Mouse (Mus musculus) mouse embryonic stem cell (cell line): ENCODE data around the gene Aanat.

Source experiments
- in situ Hi-C, 2 experiments: fragments of 300-500 bp; cut with MboI; formaldehyde crosslinking; loops; 1 replicate in 1 of 2; 3 replicates in 1 of 2; pipeline ENCODE4 v1.14.3; 2019 to 2020; ENCODE audit warnings: low sequenced_read_pairs in 2 of 2, low pct_unique_long_range_greater_than_20kb in 1 of 2, mixed read lengths in 1 of 2; ENCODE audit not compliant: unreplicated experiment in 1 of 2

Aanat gene

DNA sequence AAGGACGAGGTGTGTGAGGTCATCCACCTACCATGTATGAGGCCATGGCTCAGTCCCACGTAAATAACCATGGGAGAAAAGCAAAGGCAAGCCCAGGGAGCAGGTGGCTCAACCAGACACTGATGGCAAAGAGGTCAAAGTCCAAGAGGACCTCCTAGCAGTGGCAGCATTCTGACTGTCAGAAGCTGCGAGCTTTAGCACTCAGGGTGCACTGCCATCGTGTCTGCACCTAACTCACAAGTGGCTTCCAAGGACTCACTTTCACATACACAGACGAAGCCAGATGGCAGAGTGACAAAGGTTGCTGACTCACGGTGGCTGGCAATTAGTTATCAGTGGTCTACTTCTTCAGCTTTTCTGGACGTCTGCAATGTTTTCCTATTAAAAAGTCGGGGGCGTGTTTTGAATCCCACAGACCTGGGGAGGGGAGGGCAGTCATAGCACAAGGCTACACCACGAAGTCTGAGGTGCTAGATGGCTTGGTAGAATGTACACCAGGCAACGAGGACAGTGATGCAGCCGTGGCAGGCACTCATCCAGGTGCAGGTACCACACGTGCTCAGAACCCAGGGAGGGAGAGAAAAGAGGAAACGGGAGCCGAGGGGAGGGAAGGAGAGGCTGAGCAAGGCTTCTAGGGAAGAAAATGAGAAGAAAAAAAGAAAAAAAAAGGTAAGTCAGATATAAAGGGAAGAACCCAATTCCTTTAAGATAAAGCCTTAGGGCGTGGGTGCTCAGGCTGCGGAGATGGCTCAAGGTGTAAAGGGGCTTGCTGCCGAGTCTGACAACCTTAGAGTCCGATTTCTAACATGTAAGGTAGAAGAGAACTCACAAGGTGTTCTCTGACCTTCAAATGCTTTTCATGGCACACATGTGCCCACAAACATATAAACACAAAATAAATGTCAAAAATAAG lies 14.2 kb upstream of the Aanat start:
- in situ Hi-C loops, result no loop called here

DNA sequence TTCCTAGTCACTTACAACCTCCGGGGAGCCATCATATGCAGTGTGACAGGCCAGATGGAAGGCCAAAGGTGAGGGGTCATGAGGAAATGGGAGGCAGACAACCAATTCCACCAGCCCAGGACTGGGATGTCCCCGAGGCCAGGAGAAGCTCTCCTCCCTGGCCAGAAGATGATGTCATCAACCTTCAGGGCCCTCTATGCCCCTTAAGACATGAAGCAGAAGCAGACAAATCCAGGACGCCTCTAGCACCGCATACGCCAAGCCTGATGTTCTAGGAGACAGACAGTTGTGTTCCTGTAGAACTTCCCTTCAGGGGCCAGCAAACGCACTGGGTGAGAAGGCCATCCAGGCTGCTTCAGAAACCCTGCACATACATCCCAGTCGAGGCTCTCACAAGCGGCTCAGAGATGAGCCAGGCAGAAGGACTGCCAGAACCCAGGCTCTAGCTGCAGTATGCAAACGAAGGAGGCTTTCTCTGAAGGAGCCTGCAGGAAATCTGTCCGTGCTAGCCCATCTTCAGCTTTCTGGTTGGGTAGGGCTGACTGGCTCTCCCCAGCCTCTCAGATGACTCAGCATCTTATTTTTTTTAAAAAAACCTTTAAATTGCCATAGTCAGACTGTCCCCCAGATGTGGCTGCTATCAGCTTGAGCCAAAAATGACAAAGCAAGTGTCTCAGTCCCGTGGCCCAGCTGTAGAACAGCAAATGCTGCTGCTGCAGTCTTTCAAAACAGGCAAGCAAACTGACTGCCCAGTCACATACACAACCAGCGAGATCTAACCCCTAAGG lies 13.3 kb upstream of the Aanat start:
- in situ Hi-C loops, result no loop called here

DNA sequence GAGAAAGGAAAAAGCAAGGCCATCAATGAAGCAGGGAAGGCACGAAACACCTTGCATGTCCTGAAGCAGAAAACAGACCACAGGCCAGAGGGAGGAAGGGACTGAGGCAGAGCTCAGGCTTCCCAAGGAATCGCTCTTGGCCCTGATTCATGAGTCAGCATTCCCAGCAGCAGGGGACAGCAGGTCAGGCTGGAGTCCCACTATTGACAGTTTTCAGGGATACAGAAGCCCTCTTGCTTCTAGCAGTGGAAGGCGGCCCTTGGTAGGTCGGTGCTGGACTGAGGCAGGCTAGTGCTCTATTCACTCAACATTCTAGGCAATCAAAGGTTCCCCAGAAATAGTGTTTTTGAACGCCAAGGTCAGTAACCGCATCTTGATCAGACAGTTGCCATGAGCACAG lies 11.7 kb upstream of the Aanat start:
- in situ Hi-C loops, result no loop called here

DNA sequence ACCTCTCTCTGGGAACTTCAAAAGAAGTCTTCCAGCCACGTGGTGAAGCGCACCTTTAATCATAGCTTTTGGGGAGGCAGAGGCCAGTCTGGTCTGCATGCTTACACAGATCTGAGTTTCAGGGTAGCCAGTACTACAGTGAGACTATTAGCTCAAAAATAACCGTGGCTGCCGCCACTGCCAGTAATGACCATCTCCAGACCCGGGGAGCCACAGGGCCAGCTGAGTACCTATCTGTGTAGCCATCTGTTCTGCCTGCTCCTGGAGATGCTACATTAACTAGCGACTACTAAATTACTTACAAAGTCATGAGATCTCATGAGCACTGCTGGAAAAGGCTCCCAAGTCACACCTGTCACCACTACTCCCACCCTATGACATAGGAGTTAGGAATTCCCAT lies 11.2 kb upstream of the Aanat start:
- in situ Hi-C loops, result no loop called here

DNA sequence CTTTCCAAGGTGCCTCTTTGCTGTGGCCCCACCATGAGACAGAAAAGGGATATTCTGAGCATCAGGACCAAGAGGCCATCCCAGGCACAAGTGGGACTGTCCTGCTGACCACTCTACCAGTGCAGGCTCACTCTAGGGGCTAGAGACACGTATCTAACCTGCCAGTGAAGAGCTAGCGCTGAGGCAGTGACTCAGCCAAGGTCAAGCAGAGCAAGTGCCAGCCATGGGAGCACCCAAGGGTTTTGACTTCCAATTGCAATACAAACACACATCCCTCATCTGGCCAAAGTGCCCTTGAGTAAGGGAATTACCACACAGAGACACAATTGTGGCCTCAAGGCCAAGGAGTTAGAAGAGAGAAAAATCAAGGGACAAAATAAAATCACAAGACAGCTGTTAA lies 10.8 kb upstream of the Aanat start:
- in situ Hi-C loops, result no loop called here

DNA sequence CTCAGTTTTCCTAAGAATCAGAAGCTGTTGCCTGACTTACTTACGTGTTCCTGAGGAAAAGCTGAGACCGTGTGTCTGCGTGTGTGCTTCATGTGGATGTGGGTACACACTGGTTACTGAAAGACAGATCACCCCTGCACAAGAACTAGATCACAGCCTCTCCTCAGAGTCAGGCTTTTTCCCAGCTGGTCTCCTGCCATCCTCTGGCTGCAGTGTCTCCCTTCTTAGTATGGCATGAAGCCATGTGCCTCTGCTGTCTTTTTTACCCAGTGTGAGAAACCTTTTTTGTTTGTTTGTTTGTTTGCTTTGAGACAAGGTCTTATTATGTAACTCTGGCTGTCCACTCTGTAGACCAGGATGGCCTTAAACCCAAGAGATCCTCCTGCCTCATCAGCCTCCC lies 7.0 kb upstream of the Aanat start:
- in situ Hi-C loops, result no loop called here

DNA sequence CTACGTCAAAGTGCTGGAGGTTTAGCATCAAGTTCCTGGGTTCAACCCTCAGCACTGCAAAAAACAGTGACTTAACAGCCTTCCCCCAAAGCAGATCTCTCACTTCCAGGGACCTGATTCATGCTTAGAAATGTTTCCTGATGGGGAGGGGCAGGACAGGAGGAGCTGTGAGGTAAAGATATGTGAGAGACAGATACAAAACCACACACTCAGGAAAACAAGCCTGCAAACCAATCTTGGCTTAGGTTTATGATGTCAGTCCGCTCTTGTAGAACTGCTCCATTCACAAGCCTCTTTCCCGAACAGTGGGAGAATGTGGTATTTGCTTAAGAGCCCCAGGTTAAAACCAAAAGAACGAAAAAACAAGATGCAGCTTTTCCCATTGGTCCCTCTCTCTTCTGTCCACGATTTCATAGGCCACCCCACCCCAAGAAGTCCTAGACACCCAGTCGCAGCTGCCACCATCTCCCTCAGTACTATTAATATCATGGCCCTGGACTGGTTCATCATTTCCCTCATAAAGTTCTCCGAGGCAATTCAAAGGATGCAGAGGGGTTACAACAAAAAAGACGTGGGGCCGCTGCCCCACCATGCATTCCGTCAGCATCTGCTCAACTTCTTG lies 6.1 kb upstream of the Aanat start:
- in situ Hi-C loops, result no loop called here

DNA sequence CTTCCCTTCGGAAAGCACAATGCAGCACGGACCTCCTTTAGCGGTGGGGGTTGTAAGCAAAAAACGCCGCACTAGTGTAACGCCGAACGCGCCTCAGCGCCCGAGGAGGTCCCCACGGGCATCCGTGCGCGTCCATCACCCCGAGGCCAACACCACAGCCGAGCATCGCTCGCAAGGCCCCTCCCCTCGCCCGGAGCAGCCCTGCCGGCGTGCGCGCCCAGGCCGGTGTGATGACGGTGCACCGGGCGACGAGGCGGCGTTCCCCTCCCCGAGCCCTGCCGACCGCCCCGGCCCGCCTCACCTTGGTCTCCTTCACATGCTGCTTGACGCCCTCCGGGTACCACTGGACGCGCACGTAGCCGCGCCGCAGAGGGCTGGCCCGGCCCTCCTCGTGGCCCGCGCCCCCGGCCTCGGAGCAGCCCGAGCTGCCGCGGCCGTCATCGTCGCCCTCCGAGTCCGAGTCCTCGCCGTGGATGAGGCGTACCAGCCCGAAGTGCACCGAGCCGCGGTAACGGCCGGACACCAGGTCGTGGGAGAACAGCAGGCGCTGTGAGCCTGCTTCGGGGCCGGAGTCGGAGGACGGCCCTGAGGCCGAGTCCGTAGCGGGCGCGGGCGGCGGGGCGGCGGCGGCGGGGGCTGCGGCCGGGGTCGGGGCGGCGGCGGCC lies 5.4 kb upstream of the Aanat start:
- in situ Hi-C loops, result no loop called here

DNA sequence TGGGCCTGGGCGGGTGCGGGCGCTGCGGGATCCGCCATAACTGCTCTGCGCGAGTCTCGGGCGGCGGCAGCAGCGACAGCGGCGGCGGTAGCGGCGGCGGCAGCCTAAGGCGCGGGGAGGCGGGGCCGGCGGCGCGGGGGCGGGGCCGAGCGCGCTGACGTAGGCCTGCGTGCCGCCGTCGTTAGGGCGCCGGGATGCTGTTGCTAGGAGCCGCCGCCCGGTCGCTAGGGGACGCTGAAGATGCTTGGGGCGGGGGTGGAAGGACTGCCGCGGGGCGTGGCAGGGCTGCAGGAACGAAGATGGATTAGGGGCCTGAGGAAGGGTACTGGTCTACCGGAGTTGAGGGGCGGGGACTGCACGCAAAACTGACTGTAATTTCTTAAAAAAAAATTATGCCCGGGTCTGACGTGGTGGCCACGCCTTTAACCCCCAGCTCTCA lies 4.8 kb upstream of the Aanat start, which contains the start of gene Ube2o:
TSS of gene Ube2o (minus strand) at position 72 of the 439 bp plus-strand sequence.
- in situ Hi-C loops, result no loop called here

DNA sequence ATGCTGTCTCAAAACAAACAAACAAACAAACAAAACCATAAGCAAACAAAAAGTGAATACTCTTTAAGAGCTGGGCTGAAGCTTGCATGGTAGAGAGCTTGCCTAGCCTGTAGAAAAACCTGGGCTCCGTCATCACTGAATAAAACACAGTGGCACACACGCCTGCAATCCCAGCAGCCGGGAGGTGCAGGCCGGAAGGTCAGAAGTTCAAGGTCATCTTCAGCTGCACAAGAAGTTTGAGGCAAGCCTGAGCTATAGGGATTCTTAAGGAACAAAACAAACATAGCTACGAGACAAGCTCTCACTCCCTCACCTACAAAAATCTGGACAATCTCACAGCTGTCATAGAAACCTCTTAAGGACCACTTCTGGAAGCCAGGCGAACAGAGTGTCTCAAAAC lies 550 bp upstream of the Aanat start:
- in situ Hi-C loops, result no loop called here

DNA sequence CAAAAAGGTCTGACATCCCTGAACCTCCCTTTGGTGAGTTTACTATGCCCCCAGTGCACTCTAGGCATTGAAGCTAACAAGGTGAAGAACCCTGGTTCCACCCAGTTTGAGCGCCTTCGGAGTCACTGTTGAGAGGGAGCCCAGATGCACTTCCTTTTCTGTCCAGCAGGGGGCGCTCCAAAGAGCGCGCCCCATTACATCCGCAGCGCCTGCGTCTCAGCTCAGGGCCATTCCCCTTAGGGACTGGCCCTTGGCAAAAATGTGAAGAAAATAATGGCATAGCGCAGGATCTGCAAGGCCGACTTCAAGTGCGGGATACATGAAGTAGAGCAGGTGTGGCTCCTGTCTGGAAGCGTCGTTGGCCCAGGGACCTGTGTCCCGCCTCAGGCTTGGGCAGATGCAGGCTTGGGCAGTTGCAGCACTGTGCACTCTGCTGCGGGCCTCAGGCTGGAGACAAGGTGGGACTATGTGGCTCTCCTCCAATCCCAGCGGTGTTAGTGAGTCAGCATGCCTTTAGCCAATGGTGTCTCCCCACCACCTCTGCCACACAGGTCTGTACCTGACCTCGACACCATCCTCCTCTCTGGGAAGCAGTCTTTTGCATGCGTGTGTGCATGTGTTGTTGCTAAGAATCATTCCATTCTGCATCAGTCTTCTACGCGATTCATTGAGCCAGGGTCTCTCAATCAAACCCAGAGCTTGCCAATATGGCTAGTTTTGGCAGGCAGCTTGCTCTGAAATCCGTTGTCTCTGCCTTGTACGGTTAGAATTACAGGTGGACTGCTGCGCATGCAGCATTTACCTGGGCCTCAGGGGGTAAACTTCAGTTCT lies 784 bp downstream of the Aanat start:
- in situ Hi-C loops, result no loop called here

DNA sequence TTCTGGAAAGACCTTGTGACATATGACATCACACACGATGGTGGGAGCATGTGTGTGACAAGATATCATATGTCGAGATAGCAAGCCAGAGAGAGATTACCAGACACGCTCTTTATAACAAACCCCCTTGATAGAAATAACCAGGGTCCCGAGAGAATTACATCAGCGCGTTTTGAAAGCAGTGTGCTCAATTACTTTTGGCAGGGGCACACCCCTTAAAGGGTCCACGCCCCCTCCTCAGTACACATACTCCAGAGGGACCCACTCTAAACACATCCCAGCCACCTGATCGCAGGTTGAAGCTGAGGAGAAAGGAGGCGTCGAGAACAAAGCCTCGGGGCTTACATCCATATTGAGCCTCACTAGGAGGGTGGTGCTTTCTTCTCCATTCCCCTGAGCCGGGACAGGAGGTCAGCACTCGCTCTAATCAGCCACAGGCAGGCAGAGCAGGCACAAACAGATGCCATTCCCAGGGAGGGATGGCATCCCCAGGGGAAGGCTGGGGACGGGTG lies 2.8 kb downstream of the Aanat start:
- in situ Hi-C loops, result no loop called here

DNA sequence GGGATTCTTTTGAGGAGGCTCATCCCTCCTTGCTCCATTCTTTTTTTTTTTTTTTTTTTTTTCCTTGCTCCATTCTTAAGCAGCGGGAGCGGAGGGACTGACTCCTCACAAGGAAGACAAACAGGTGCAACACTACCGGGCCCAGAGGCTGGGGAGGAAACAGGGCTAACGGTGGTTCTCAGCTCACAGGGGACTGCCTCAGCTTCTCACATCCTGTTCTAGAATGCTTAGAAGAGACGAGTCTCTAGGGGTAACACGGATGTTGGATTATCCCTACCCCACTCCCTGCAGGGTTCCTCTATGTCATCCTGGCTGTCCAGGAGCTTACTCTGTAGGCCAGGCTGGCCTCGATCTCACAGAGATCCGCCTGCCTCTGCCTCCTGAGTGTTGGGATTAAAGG lies 3.3 kb downstream of the Aanat start:
- in situ Hi-C loops, result no loop called here

DNA sequence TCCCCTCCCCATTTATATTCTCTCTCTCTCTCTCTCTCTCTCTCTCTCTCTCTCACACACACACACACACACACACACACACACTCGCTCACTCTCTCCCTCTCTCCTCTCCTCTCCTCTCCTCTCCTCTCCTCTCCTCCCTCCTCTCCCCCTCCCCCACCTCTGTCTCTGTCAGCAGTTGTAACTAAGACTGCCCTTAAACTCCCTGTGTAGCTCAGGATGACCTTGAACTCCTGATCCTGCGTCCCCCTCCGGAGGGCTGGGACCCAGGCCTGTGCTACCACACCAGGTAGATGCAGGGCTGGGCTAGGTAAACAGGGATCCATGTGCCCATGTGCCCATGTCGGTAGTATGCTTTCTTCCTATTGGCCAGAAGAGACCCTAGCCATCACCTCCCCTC lies 5.4 kb downstream of the Aanat start:
- in situ Hi-C loops, result no loop called here

DNA sequence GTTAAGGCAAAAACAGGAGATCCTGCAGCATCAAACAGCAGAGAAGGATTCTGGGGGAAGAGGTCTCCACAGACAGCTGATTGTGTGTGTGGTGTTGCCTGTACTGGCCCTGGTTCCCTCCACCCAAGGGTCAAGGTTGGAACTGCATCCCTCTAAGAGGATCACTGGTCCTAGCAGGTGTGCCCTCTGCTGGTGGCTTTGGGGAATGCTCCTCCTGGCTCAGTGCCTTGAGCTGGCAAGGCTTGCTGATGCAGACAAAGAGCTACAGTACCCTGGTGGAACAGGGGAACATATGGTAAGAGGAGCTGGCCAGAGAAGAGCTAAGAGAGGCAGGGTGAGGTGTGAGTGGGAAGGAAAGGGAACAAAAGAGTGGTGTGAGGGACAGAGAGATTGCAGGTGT lies 6.2 kb downstream of the Aanat start:
- in situ Hi-C loops, result no loop called here

DNA sequence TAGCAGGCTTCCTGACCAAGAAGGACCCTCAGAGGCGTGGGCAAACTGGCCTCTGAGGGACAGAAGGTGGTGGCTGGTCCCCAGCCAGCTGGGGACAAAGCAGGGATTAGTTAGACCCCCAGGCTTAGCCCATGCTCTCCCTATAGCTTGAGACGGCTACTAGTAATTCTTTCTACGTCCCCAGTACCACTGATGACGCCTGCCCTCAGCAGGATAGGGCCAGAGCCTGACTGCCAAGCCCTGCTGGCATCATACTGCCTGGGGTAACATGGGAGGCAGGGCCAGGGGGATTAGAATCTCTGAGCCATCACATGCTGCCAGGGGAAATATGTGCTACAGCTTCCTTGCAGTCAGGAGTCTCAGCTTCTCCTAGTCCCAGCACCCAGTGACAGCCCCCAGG lies 7.1 kb downstream of the Aanat start:
- in situ Hi-C loops, result no loop called here

DNA sequence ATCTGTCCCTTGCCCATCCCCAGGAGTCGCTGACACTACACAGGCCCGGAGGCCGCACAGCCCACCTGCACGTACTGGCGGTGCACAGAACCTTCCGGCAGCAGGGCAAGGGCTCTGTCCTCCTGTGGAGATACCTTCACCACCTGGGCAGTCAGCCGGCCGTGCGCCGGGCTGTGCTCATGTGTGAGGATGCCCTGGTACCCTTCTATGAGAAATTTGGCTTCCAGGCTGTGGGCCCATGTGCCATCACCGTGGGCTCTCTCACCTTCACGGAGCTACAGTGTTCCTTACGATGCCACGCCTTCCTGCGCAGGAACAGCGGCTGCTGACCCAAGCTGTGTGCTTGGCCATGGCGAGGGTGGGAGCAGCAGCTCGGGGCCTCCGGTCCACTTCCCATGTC lies 10.5 kb downstream of the Aanat start:
- in situ Hi-C loops, result no loop called here

DNA sequence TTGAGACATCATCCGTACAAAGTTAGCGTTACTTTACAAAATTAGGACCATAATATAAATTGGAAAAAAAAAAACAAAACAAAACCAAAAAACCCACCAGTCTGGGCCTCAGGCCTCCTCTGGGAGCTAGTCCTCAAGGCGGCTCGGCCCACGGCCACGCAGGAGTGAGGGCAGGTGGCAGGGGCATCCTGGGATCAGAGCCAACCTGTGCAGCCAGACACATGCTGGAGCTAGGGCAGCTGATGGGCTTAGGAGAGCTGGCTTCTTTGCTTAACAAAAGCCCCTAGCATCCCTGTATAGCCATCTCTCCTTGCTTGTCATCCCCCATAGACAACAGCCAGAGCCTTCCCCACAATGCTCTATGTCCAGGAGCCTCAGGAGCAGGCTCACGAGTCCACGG lies 12.0 kb downstream of the Aanat start:
- in situ Hi-C loops, result no loop called here
